Mouse (Mus musculus): ENCODE measurements around the gene Cebpe. TPM values are rescaled to one million over a fixed set of nuclear protein-coding genes. Genes with fewer than 3 reads are reported as not detected.

The Cebpe gene
- total RNA-seq, 2 experiments from 2014 or later: not detected

GRCm38 (mm10) chr14:54676290-54676689, 35.7 kb downstream of the Cebpe start:
- DNase-seq: no peak

DNA sequence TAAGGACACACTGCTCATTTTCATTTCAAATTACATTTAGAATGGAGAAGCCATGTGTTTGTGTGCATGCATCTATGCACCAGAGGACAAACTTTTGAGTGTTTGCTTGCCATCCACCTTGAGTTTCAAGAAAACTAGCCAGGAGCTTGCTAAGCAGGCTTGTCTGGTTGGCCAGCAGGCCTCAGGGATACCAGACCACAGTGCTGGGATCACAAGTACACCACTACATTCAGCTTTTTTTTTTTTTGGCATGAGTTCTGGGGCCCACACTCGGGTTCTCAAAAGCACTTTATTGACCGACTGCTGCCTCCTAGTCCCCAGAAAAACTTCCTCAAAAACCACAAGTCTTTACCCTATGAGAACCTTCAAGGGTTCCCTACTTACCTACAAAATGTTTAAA, 37.7 kb downstream of the Cebpe start:
- DNase-seq: no peak

DNA sequence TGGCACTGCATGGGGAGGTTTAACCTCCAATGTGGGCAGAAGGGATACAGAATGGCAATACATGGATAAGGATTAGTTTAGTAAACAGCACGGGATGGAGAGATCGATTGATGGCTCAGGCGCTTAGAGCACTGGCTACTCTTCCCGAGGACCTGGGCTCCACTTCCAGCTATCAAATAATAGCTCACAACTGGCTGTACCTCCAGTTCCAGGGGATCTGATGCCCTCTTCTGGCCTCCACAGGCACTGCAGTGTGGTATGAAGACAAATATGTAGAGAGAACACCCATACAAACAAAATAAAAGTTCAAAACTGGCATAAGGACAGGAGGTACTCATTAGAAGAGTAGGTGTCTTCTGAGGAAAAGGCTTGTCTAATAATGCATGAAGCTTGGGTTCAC, 42.6 kb downstream of the Cebpe start:
- DNase-seq: no peak

DNA sequence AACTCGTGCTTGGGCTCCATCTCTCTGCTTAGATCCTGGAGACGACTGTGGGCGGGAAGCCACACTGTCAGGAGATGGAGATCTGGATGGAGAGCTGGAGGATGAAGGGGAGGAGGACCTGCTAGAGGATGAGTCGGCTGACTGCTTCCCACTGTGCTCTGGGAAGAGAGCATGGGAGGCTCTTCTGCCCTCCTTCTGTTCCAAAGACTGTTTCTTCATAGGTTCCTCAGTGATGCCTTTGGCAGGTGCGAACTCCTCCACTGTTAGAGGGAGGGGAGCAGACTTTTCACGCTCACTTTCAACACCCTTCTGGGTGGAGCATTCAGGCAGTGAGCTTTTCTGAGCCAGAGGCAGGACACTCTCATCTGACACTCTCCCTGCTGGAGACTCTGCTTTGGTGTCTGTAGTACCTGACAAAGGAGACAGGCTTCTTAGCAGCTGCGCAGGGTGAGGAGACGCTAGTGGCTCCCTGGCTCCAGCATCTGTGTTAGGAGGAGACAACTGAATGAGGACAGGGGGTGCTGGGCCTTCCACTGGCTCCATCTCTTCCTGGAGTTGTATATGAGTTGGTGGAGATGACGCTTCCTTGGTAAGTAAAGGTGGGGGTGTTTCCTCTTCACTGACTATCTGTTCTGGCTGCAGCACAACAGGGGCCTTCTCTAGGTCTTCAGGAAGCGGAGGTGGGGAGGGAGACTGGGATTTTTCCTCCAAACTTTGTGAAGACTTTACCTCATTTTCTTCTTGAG, 47.3 kb downstream of the Cebpe start:
- DNase-seq: no peak

Other genes with a start within 250 kb of the Cebpe start
- gene Lrp10, start 248.0 kb downstream of the Cebpe start, total RNA-seq (2021): 10 to 100 TPM; 26.8 to 38.9 TPM
- not detected for gene Rem2, start 236.1 kb downstream of the Cebpe start, total RNA-seq (2021)
- gene Prmt5, start 194.6 kb downstream of the Cebpe start, total RNA-seq (2021): 10 to 100 TPM; 26.5 to 28.6 TPM
- gene Haus4, start 157.6 kb downstream of the Cebpe start, total RNA-seq (2021): 1 to 10 TPM; 2.8 to 3.8 TPM
- gene Ajuba, start 134.6 kb downstream of the Cebpe start, total RNA-seq (2021): 1 to 10 TPM; 2.3 to 2.6 TPM
- gene 4931414P19Rik, start 106.2 kb downstream of the Cebpe start, total RNA-seq (2021): 1 to 10 TPM; 2.9 to 3.4 TPM
- 100 to 1,000 TPM; 175 to 184 TPM for gene Psmb5, start 94.2 kb downstream of the Cebpe start, total RNA-seq (2021)
- gene Psmb11, start 90.7 kb downstream of the Cebpe start, total RNA-seq (2021): not detected
- gene Gm17606, start 71.2 kb downstream of the Cebpe start, total RNA-seq (2021): not detected
- under 1 TPM; 0.28 to 0.38 TPM for gene Cdh24, start 70.8 kb downstream of the Cebpe start, total RNA-seq (2021)
- gene 1700123O20Rik, start 26.0 kb downstream of the Cebpe start, total RNA-seq (2021): 10 to 100 TPM in 1 of 2 experiments, 1 to 10 TPM in 1; 8.4 to 10.0 TPM
- 10 to 100 TPM; 61.2 to 78.1 TPM for gene Acin1, start 25.2 kb downstream of the Cebpe start, total RNA-seq (2021)
- not detected for gene Gm29776, start 13.3 kb downstream of the Cebpe start, total RNA-seq (2021)
- 10 to 100 TPM; 12.3 to 13.0 TPM for gene Slc7a8, start 69.8 kb upstream of the Cebpe start, total RNA-seq (2021)
- 1 to 10 TPM; 1.3 to 2.0 TPM for gene Rnf212b, start 102.0 kb upstream of the Cebpe start, total RNA-seq (2021)
- gene Homez, start 158.8 kb upstream of the Cebpe start, total RNA-seq (2021): 1 to 10 TPM; 3.3 to 4.5 TPM
- 1 to 10 TPM; 3.0 to 3.5 TPM for gene Ppp1r3e, start 165.4 kb upstream of the Cebpe start, total RNA-seq (2021)
- gene Bcl2l2, start 171.2 kb upstream of the Cebpe start, total RNA-seq (2021): 10 to 100 TPM; 21.6 to 24.4 TPM
- gene Gm20521, start 171.3 kb upstream of the Cebpe start, total RNA-seq (2021): 1 to 10 TPM; 1.3 to 2.3 TPM
- gene Pabpn1, start 180.3 kb upstream of the Cebpe start, total RNA-seq (2021): 10 to 100 TPM; 47.1 to 52.7 TPM
- 1 to 10 TPM; 2.4 to 2.5 TPM for gene Slc22a17, start 201.0 kb upstream of the Cebpe start, total RNA-seq (2021)
- gene Efs, start 214.0 kb upstream of the Cebpe start, total RNA-seq (2021): 1 to 10 TPM; 2.6 to 3.7 TPM
- gene Il25, start 220.5 kb upstream of the Cebpe start, total RNA-seq (2021): not detected
- gene Cmtm5, start 224.1 kb upstream of the Cebpe start, total RNA-seq (2021): under 1 TPM; 0.51 to 0.70 TPM

Data from gastrocnemius, postnatal 25 days (tissue).